Mouse (Mus musculus) layer of hippocampus, adult 11-12 months (tissue): ENCODE data around the gene Trpm1.
"Not testable (repeated sequence)": the region's sequence is repeated elsewhere in the genome, so short reads cannot be mapped to it uniquely, and the experiment has no call there.

Source experiments
- DNase-seq: peaks from one replicate; pipeline ENCODE4 v3.0.0; 2022; ENCODE audit warnings: low spot score

Trpm1 gene

DNA sequence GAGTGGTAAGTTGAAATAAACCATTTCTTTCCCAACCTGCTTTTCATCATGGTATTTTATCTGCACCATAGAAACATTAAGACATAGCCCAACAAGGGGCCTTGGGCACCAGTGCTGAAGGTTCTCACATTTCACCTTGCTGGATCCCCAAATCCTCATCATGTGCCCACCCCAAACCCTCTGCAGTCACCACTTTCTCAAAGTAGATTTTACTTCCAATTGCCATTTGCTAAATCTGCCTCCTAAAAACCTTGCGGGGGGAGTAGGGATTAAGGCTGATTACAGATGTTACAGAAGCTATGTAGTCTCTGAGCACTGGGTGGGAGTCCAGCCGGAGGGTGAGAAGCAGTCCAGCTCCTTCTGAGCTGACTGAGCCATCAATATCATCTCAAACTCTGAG lies at the start of gene Trpm1:
Trpm1 (plus strand) TSS at position 301 of the 400 bp plus-strand sequence.
- no peak for DNase-seq

DNA sequence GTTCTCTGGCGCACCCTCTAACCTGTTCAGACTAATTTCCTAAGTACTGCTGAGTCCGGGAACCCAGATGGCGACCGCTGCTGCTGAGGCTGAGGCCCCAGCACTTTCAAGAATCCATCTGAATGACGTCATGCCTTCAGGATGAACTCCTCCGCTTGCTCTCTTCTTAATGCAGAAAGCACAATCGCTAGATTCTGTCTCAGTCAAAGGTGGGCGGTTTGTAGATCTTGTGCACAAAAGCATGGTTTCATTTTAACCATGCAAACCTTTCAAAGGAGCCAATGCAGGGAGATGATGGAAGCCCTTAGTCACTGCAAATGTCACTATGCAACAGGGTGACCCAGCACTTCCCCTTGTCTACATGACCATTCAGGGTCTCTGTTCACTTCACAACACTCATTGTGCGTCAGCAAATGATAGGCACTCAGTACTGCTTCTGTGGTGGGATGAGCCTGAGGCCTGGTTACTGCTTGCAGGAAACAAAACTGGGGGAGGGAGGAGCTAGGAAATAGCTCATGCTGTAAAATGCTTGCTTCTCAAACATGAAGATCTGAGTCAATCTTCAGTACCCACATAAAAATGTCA lies 31.4 kb upstream of the Trpm1 start:
- DNase-seq = no peak

DNA sequence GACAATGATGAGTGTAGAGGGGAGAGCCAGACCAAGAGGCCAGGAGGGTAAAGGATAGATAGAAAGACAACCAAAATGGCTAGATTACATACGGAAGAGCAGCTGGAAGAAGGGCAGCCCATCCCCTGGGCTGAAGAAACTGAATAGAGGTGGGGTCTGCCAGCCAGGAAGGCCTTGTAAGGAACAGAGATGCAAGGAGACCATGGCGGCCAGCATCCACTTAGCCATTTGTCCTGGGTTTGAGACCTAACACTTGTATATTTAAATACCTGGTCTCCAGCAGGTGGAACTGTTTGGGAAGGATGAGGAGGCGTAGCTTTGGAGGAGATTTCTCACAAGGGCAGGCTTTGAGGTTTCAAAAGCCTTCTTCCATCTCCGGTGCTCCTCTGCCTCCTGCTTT lies 29.9 kb upstream of the Trpm1 start:
- no peak for DNase-seq

DNA sequence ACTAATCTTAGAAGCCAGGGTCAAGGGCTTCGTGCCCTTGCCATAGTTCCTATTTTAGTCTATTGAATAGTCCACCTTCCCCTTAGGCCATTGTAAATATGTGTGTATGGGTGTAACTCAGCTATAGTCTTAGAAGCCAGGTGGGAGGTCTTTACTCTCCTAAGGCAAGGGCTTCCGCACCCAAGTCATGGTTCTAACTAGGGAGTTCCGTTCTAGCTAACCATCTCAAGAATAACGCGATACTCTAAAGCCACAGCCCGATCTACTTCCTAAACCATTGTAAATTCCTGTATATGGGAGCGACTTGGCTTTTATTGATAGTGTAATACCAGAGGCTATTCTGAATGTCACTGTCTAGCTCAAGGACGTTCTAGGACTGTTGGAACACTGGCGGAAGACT lies 27.6 kb upstream of the Trpm1 start:
- not testable (repeated sequence) for DNase-seq

DNA sequence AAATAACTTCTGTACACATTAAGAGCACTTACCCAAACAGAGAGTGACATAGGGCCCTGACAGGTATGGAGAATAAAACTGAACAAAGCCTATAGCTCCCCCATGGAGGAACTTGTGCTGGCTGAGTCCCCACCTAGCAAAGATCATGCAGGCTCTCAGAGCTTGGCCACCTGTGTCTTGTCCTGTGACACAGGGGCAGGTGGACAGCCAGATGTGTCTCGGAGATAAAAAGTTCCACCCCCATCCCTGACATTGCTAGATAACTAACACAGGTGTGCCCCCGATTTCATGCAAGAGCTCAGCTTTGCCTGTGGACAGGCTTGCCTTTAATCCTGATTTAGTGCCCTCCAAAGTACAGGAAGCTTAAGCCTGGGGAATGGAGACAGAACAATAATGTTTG lies 13.8 kb upstream of the Trpm1 start:
- DNase-seq = no peak

DNA sequence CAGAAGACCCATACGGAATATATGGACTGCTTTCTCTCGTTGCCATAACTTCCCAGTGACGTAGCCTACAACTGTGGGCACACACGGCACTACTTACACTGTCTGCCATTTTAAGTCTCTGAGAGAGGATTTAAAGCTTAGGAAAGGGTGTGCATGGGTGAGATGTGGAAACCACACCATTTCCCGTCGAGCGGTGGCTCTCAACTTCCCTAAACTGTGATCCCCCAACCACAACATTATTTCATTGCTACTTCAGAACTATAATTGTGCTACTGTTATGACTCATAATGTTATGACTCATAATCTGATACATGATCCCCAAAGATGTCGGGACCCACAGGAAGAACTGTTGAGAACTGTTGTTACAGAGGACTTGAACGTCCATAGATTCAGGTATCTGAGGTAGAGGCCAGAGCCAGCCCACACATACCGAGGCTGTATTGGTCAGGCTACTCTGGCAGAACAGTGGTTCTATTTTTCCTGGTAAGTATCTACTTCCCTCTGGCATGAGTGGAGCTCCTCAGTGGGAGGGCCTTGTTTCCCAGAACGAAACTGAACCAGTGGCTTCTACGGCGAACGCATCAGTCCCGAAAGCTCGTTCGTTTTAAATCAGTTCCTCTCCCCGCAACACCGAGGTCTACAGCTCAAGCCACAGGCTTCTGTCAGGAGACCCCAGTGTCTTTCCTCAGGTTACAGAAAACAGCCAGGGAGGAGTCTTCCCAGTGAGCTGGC lies 12.2 kb upstream of the Trpm1 start:
- DNase-seq = no peak

DNA sequence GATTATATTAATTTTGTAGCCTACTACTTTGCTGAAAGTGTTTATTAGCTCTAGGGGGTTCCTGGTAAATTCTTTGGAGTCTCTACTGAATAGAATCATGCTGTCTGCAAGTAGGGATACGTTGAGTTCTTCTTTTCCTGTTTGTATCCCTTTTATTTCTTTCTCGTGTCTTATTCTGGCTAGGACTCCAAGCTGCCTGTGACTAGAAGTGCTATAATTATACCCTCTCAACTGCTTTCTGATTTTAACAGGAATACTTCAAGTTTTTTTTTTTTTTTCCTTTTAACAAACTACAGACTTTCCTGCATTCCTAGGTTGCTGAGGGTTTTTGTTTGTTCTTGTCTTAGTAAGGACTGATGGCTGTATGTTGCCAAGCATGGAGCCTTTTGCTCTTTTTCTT lies 4.3 kb upstream of the Trpm1 start:
- no peak for DNase-seq

DNA sequence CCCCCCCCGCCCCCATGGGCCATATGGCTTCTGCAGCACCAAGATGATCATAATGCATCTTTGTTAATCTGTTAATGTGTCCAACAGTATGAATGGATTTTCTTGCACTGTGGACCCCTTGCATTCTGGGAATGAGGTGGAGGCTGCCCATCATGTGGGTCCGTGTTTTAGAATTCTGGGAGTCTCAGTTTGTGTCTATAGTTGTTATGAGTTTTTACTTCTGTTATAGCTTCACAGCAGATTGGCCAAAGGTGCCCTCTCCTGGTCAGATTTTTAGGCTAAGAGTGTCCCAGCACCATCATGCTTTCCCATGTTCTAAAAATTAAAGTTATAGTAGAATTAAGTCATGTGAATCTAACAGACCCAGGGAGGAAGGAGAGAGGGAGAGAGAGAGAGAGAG lies 3.9 kb upstream of the Trpm1 start:
- DNase-seq = peak; percentile 43

DNA sequence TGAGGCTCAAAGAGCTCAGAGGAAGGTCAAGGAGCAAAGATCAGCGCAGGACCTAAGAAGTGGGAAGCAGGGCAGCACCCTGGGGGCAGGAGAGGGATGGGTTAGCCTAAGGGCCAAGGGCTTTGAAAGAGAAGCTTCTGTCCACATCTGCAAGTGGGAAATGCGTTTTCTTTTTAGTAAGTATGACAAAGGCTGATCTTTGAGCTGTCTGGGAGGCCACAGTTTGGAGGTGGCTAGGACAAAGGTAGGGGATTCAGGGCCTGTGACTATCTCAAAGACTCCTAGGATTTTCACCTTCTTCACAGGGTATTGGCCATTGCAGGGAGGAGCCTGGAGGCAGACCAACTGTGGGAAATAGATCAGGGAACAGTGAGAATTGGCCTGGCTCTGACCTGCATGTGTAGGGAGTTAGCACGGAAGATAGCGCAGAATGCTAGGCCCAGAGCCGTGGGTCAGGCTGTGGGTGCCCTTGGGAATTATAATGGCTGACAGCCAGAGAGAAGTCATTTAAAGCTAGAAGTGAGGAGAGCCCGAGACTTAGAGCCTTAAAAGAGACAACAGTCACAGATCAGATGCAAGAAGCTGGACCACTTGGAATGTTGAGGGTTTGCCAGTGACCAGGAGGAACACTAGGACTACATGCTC lies 3.1 kb upstream of the Trpm1 start:
- DNase-seq = no peak

DNA sequence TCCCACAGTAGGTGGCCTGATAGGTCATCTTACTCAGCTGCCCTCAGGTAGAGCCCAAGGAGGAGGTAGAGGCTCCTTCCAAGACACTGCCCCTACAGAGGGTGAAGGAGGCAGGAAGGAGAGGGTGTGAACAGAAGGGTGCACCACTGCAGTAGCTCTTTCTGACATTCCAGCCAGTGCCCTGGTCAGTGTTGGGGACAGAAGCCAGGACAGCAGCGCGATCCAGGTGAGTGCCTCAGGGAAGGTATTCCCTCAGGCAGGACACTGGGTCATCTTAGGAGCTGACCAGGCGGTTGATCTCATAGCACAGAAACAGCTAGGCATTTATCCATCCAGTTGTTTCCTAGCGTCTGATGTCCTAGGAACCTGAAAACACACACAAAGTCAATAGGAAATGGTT lies 1.6 kb downstream of the Trpm1 start:
- no peak for DNase-seq

DNA sequence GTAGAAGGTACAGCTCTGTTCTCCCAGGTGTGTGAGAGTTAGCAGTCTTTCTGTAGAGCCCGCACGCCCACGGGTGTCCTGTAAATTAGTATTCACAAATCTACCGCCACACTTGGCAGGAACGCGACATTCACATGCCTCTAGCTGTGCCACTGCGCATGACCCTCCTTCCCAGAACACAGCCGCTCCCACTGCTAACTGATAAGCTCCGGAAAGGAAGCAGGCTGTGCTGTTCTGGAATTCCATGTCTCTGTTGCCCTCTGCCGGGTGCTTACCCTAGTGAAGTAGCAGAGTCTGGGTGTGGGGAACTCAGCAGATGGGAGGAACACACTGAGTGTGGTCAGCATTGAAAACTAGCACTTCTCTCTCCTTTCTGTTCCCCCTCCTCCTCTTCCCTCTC lies 2.1 kb downstream of the Trpm1 start:
- DNase-seq = peak; percentile 92

DNA sequence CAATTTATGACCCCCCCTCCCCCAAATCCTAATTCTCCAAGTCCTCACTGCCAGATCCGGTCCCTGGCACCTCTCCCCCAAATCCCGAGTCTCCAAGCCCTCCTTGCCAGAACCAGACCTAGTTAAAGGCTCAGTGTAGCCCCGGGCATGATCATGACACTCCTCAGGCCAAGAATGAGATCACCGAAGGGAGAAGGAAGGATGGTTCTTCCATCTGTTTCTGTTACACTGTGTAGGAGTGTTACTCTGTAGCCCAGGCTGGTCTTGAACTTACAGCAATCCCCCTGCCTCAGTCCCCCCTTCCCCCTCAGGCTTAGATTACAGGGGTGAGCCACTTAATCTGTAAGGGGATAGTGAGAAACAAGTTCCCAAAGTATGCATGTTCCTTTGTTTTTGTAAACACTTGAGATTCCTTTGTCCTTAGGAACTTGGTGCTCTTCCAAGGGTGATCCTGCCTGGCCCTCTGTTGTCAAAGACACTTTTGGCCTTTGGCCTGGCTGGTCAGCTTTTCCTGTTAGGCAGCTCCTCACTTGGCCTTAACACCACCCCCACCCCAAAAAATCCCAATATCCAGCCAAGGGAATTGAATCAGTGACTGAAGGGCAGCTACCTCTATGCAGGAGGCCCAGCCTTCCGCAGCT lies 2.8 kb downstream of the Trpm1 start:
- no peak for DNase-seq

DNA sequence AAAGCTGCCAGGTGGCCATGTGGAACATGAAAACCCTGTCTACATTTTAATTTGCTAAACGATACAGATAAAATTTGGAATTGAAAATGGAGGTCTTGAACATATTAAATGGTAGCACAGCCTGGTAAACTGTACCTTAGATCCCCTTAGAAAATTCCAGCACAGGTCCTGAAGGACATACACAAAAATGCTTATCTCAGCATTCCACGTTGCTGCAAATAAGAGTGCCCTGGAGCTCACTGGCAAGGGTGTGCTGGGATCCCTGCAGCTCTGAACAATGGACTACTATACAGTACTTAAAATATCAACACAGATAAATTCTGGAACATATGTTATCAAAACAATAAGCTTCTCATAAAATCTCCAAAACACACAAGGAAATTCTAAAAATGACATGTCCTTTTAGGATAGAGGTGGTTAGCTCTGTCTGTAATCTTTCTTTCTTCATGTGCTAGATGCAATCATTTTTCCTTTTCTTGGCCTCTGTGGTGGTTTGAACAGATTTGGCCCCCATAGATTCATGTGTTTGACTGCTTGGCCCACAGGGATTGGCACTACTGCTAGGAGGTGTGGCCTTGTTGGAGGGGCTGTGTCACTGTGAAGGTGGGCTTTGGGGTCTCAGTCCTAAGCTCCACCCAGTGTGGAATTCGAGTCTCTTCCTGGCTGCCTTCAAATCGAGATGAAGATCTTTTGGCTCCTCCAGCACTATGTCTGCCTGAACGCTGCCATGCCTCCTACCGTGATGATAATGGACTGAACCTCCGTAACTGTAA lies 3.5 kb downstream of the Trpm1 start:
- no peak for DNase-seq

DNA sequence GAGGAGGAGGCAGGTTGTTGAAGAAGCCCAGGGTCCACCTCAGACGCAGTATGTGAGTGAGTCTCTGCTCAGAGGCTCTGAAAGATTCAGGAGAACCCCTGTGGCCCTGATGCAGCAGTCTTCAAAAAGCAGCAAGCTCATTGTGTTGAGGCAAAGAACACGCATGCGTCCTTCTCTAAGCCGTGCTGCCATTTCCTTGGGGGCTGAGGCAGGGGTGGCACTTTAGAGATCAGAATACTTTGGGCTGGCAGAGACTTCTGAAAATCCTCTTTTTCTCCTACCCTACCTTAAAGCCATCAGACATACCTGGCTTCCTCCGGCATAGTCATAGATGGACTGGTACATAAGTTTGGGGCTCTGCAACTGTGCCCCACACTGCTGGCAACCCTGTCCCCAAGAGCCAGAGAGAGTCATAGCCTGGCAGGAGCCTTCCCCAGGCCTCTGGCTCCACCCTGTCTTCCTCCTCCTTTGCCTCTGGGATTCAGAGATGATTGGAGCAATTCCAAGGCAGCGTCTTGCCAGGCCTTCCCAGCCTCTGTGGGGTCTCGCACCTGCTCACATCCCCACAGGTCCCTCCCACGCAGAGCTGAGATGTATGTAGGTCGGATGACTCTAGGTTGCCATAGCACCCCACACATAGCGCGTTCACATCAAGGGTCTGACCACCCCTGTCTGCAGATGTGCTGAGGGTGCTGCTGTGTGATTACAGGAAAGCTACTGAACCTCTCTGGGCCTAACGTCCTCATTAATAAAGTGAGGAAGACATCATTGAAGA lies 4.8 kb downstream of the Trpm1 start:
- DNase-seq = peak; percentile 45

DNA sequence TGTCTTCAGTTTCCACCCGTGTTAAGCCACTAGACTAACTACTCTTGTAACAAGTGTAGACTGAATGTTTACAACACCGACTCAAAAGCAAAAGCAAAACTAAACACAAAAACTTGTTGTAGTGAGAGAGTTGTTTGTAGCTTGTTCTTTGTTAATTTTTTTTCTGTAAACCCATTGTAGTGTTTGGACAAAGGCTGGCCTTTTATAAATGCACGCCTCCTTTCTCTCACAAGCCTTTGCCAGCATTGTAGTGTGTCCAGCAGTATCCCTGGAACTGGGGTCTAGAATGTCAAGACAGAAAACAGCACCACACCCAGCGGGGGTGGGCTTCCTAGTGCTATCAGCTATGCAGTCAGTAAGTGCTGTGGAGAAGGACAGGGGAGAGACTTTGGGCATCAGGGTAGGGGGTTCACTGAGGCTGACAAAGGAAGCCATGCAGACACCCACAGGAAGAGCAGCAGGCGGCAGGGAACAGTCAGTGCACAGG lies 5.5 kb downstream of the Trpm1 start:
- DNase-seq = peak; percentile 43

DNA sequence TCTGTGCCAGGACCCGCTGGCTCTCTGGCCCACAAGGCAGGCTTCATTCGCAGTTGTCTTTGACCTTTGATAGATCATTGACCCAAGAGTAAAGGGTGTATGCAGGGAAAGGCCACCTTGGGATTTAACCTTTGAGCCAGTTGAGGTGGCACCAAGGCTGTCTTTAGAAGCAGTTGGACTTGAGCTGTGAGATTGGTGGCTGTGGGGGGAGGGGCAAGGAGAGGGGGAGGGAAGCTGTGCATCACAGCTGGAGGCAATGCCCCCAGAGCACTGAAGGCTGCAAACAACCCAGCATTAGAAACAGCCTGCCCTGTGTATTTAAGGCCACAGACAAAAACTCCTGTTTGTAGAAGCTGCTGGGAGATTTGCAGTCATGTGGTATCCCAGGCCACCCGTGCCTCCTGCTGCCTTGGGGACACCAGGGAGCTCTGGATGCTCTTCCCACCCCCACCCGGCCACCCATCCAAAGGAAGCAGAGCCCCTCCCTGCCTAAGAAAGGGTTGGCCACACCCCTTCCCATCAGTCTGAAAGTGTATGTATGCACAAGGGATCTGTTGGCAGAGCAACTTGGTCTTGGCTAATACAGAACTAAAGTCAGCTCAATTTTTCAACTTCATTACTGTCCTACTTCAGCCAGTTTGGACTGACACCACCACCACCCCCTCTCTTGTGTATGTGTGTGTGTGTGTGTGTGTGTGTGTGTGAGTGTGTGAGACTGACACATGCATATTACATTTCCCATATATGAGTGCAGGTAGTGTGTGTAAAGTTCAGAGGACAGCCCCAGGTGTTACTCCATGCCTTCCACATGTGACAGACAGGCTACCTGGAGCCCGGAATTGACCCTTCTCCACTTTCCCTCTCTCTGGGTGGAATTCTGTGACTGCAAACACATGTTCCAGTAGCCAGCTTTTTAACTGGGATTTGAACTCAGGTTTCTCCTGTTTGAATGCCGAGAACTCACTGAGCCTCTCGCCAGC lies 6.3 kb downstream of the Trpm1 start:
- DNase-seq = no peak

DNA sequence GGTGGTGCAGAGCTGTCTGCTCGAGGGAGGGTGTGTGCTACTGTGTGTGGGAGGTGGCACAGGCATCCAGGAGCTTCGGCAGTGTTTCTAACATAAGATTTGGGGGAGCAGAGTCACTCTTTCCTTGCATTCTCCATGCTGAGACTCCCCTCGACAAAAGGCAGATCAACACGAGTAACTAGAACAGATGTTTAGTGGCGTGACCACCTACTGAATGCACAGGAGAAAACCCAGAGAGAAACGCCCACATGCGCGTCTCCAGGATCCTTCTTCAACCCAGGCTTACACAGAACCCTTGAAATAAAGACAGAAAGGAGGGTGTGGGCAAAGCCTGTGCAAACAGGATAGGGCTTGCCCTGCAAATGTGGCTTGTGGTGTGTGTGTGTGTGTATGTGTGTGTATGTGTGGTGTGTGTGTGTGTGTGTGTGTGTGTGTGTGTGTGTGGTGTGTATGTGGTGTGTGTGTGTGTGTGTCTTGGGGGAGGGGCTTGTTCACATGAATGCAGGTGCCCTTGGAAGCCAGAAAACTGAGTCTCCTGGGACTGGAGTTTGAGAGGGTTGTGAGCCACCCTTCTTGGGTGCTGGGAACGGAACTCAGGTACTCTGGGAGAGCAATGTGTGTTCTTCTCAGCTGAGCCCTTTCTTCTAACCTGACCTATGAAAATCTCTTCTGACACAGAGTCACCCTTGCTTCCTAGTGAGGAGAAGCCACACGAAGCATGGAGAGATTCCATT lies 7.3 kb downstream of the Trpm1 start:
- DNase-seq = peak; percentile 57

DNA sequence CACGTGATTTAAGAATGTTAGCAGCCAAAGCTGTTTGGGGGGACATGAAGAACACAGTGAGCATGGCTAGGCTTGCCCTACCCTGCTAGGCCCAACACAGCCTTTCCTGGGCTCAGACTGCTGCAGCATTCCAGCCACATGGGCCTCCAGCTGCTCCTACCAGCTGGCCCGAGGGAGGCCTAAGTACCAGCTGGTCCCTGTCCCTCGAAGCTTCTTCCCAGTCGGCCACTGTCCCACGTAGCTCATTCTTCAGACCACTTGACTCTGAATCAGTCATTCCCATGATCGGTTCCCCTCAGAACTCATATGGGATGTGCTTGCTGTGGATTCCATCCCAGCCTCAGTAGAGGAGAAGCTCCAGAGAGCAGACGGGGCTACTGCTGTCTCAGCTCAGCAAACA lies 8.4 kb downstream of the Trpm1 start:
- no peak for DNase-seq

DNA sequence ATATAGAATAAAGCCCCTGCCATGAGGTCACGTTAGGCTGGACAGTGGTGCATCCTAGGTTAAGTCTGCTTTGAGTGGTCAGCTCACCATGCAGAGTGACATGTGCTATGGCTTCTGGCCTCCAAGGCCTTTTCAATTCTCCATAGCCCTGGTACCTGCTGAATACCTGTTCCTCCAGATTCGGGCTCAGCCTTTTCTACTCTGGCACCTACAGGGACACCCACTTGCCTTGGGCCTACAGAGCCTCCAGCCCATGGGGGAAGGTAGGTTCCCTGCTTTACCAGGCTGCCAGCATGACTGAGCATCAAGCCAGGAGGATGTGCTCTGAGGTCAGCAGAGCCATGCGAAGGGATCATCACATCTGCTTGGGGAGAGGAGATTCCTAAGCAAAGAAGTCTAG lies 9.5 kb downstream of the Trpm1 start:
- no peak for DNase-seq
